Mouse (Mus musculus) cortical plate, adult 2 months (tissue): ENCODE results near the gene Sprr2b.

Experiments
- CTCF ChIP-seq: fragments of 200-500 bp; IDR thresholded peaks from 2 replicates; pipeline ENCODE4 v1.5.1; 2011; ENCODE audit warnings: mild to moderate bottlenecking, control low read depth, low read length; ENCODE audit not compliant: insufficient read depth; ENCODE audit errors: extremely low read depth
- POLR2A ChIP-seq: fragments of 200-500 bp; IDR thresholded peaks from 2 replicates; pipeline ENCODE4 v1.6.1; 2011; ENCODE audit warnings: mild to moderate bottlenecking, low read length, control low read depth; ENCODE audit not compliant: insufficient read depth; ENCODE audit errors: extremely low read depth

DNA sequence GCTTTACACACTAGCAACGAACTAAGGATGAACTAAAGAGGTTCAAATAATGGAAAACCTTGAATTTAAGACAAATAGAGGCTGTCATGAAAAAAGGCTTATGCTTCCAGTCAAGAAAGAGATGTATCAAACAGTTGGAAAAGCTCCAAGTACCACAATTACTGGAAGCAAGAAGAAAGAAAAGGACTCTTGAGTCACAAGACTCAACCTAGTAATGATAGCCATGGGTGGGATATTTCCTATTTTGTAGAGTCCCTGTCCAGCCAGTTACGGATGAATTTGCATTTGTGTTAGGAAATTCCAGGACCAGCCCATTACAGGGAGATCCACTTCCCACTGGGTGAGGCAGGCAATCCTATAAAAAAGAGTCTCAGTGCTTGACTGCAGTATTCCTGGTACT lies at the start of gene Sprr2b:
- TF ChIP-seq CTCF (no peak), POLR2A (no peak)
